Mouse (Mus musculus) hindbrain, embryonic 16.5 days (tissue): ENCODE data around the gene Adssl1. TPM values are rescaled to one million over a fixed set of nuclear protein-coding genes. Genes with fewer than 3 reads are reported as not detected.

ENCODE experiments used
- microRNA-seq: library from miRNA; unstranded; fragments of <30 nt; microRNA quantifications from one replicate; pipeline ENCODE4, GENCODE M21; 2017
- polyA plus RNA-seq: library from polyadenylated mRNA; unstranded; fragments of >200 nt; fragmentation: Nextera tagmentation; extraction: Ambion mirVana; gene quantifications from 2 replicates; pipeline ENCODE4 v1.2.1, GENCODE M21; 2015

The Adssl1 gene
- polyA plus RNA-seq, 1 experiment from 2014 or later = 7.7 TPM

Small RNA genes lying within 50 kb of the gene (microRNA-seq; reads per million reads assigned to microRNA genes)
- 1.5 reads per million for gene Mir6939

Other genes with a start within 250 kb of the Adssl1 start
- 0.10 and 0.12 TPM in 2 replicates for gene A530016L24Rik, start 130.6 kb upstream of the Adssl1 start, polyA plus RNA-seq
- gene Tmem179, start 103.3 kb upstream of the Adssl1 start, polyA plus RNA-seq = 92.7 and 96.1 TPM in 2 replicates
- gene Inf2, start 31.3 kb upstream of the Adssl1 start, polyA plus RNA-seq = 1.0 and 1.1 TPM in 2 replicates
- gene Siva1, start 24.6 kb downstream of the Adssl1 start, polyA plus RNA-seq = 48.1 and 57.5 TPM in 2 replicates
- gene Akt1, start 54.8 kb downstream of the Adssl1 start, polyA plus RNA-seq = 55.6 and 62.3 TPM in 2 replicates
- gene Zbtb42, start 58.8 kb downstream of the Adssl1 start, polyA plus RNA-seq = 2.4 and 4.0 TPM in 2 replicates
- gene Cep170b, start 100.4 kb downstream of the Adssl1 start, polyA plus RNA-seq = 29.5 and 30.6 TPM in 2 replicates
- 5.6 and 7.0 TPM in 2 replicates for gene Pld4, start 140.6 kb downstream of the Adssl1 start, polyA plus RNA-seq
- 3.4 and 3.7 TPM in 2 replicates for gene Ahnak2, start 182.6 kb downstream of the Adssl1 start, polyA plus RNA-seq
- 21.7 and 24.2 TPM in 2 replicates for gene Clba1, start 188.9 kb downstream of the Adssl1 start, polyA plus RNA-seq
- 31.3 and 36.7 TPM in 2 replicates for gene Cdca4, start 209.4 kb downstream of the Adssl1 start, polyA plus RNA-seq
- gene Gpr132, start 248.2 kb downstream of the Adssl1 start, polyA plus RNA-seq = 0.08 TPM in 1 of 2 replicates, not detected in the other